Mouse (Mus musculus): ENCODE results near the gene Gm17124.
"Not testable (repeated sequence)": the region's sequence is repeated elsewhere in the genome, so short reads cannot be mapped to it uniquely, and the experiment has no call there.

Gene Gm17124

DNA sequence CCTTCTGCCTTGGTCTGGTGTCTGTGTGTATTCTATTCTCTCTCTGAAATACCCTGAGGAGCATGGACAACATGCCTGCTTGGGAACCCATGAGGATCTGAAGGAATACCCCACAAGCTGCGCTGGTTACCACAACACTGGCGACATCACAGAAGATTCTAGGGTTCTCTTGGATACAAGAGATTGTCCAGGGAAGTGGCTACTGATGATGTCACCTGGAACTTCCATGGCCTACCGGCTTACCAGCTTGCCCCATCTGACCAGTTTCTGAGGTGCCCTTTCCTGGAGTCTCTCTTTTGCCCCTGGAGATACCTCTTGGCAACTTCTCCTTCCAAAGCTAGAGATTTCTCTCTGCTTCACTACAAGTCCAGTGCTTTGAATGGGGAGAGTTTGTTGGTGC lies at the start of gene Gm17124:
Gene Gm17124, minus strand, starts transcription at position 101 of the 400 bp plus-strand sequence.
- DNase-seq (ENCODE audit: low spot score in 2 of 2) = not testable (repeated sequence)

GRCm38 (mm10) chr14:42641817-42642216 lies 42.1 kb upstream of the Gm17124 start, which contains the start of gene Gm3633:
Gene Gm3633, minus strand, starts transcription at chr14:42641917.
- not testable (repeated sequence) for DNase-seq (ENCODE audit: low spot score in 2 of 2)
